Mouse (Mus musculus): ENCODE data around the gene Rasgrp2. TPM values are rescaled to one million over a fixed set of nuclear protein-coding genes. Genes with fewer than 3 reads are reported as not detected.

Rasgrp2 gene
- polyA plus RNA-seq, 1 experiment from 2014 or later, result 47.8 TPM

DNA sequence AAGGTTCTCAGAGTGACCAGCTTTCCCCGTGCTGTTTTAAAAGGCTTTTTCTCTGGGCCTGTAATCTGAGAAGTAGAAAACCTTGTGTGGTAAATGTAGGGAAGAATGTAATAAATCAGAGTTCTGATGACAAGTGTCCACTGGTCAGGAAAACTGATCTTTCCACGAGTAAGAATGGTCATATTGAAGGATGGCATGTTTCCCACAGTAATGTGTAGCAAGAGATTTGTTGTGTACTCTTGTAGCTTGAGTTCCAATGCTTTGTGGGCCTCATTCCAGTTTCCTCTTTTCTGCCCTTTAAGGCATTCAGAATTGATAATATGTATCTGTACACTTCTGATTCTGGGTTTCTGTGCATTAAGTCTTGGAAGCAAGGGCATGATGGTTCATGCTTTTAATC lies 34.3 kb upstream of the Rasgrp2 start:
- no peaks in the 10 kb centered on the region for H3K27me3 ChIP-seq (ENCODE audit: control insufficient read depth, insufficient read depth, low read length)
- peaks cover 48% of the 10 kb centered on the region for H3K36me3 ChIP-seq (ENCODE audit: control insufficient read depth, insufficient read depth, low read length)
- no peak overlapping the region for H3K27ac ChIP-seq (ENCODE audit: low read length)
- peak overlapping the region; percentile 88 for H3K4me2 ChIP-seq (replicated peaks; ENCODE audit: low read depth, low read length)
- no peak for ATAC-seq (ENCODE audit: insufficient number of reproducible peaks, insufficient read depth, low FRiP score, low read depth)
- H3K9me3 ChIP-seq (ENCODE audit: control insufficient read depth, low read depth, low read length), result no peaks in the 10 kb centered on the region
- H3K9ac ChIP-seq (replicated peaks; ENCODE audit: low read depth, low read length), result peak overlapping the region; percentile 96
- peaks cover 19% of the 10 kb centered on the region for H3K4me1 ChIP-seq (ENCODE audit: control insufficient read depth, insufficient read depth, low read length)
- H3K4me3 ChIP-seq (ENCODE audit: low read depth, low read length), result peak overlapping the region; percentile 84
- 2% methylated on average over 2 of the region's 2 CpGs for WGBS

DNA sequence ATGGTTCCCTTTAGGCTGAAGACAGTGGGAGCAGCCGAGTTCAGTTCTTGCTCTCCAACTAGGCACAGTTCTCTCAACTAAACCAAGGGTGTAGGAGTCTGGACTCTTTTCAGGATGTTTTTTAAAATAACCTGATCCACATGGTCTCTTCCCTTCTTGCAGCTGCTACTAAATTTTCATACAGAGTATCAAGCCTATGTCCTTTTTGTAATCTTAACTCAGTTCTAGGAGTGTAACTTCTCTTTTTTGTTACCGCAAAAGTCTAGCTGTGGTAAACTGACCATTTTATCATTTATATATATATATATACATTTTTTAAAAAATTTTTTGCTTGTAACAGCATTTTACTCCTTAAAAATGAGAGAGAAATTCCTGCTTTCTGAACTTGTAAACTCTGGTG lies 29.0 kb upstream of the Rasgrp2 start:
- 83% methylated on average over 2 of the region's 2 CpGs for WGBS
- no peak for ATAC-seq (ENCODE audit: insufficient number of reproducible peaks, insufficient read depth, low FRiP score, low read depth)
- no peak overlapping the region for H3K4me2 ChIP-seq (replicated peaks; ENCODE audit: low read depth, low read length)
- H3K9ac ChIP-seq (replicated peaks; ENCODE audit: low read depth, low read length), result no peak overlapping the region
- H3K36me3 ChIP-seq (ENCODE audit: control insufficient read depth, insufficient read depth, low read length), result peaks cover 96% of the 10 kb centered on the region
- H3K4me3 ChIP-seq (ENCODE audit: low read depth, low read length), result no peak overlapping the region
- no peaks in the 10 kb centered on the region for H3K27me3 ChIP-seq (ENCODE audit: control insufficient read depth, insufficient read depth, low read length)
- H3K27ac ChIP-seq (ENCODE audit: low read length), result no peak overlapping the region
- H3K4me1 ChIP-seq (ENCODE audit: control insufficient read depth, insufficient read depth, low read length), result peaks cover 9% of the 10 kb centered on the region
- H3K9me3 ChIP-seq (ENCODE audit: control insufficient read depth, low read depth, low read length), result no peaks in the 10 kb centered on the region

DNA sequence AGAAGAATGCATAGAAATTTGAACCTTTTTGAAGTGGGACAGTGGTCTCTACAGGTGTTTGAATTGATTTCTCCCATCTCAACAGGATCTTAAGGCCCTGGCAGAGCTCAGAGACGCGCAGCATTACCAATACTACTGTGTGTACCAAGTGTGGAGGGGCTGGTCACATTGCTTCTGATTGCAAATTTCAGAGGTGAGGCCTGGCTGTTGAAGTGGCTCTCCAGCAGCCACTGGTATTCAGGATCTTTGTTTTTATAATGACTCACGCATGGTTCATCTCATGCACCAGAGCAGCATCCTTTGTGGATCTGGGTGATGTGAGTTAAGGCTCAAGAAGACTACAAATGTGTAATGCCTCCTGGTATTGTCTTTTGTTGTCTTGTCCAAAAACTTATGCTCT lies 26.7 kb upstream of the Rasgrp2 start:
- no peaks in the 10 kb centered on the region for H3K27me3 ChIP-seq (ENCODE audit: control insufficient read depth, insufficient read depth, low read length)
- WGBS, result 93% methylated on average over 3 of the region's 3 CpGs
- H3K36me3 ChIP-seq (ENCODE audit: control insufficient read depth, insufficient read depth, low read length), result peaks cover 97% of the 10 kb centered on the region
- H3K9me3 ChIP-seq (ENCODE audit: control insufficient read depth, low read depth, low read length), result no peaks in the 10 kb centered on the region
- no peak overlapping the region for H3K4me3 ChIP-seq (ENCODE audit: low read depth, low read length)
- no peak overlapping the region for H3K9ac ChIP-seq (replicated peaks; ENCODE audit: low read depth, low read length)
- no peak overlapping the region for H3K4me2 ChIP-seq (replicated peaks; ENCODE audit: low read depth, low read length)
- no peak for ATAC-seq (ENCODE audit: insufficient number of reproducible peaks, insufficient read depth, low FRiP score, low read depth)
- no peak overlapping the region for H3K27ac ChIP-seq (ENCODE audit: low read length)
- H3K4me1 ChIP-seq (ENCODE audit: control insufficient read depth, insufficient read depth, low read length), result peaks cover 1% of the 10 kb centered on the region; the same call in 1 of the 2 replicates

DNA sequence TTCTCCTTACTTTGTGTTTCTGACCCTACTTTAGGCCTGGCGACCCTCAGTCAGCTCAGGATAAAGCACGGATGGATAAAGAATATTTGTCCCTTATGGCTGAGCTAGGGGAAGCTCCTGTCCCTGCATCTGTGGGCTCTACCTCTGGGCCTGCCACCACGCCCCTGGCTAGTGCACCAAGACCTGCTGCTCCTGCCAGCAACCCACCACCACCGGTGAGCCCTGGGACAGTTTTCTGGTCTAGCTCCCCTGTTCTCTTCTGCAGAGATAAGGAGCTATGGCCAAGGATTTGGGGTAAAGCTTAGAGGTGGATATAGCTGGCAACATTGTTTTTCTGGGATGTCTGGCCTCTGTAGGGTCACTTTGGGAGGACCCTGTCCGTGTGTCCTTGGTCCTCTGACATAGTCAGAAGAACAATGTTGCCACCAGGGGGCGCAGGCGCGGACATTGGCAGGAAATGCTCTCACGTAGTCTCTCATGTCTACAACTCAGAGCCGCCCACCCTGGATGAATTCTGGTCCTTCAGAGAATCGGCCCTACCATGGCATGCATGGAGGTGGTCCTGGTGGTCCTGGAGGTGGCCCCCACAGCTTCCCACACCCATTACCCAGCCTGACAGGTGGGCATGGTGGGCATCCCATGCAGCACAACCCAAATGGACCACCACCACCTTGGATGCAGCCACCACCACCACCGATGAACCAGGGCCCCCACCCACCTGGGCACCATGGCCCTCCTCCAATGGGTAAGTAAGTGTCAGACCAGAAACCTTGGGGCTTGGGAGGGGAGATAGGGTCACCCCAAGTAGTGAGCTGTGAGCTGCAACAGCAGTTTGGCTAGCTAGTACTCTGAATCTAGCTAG lies 25.4 kb upstream of the Rasgrp2 start:
- no peak for ATAC-seq (ENCODE audit: insufficient number of reproducible peaks, insufficient read depth, low FRiP score, low read depth)

GRCm38 (mm10) chr19:6374571-6374970 lies 24.6 kb upstream of the Rasgrp2 start:
- Histone ChIP-seq H3K27ac (ENCODE audit: low read length) (no peak overlapping the region), H3K4me3 (ENCODE audit: low read depth, low read length) (no peak overlapping the region), H3K36me3 (ENCODE audit: control insufficient read depth, insufficient read depth, low read length) (peaks cover 91% of the 10 kb centered on the region), H3K9ac (replicated peaks; ENCODE audit: low read depth, low read length) (no peak overlapping the region), H3K4me1 (ENCODE audit: control insufficient read depth, insufficient read depth, low read length) (no peaks in the 10 kb centered on the region), H3K4me2 (replicated peaks; ENCODE audit: low read depth, low read length) (no peak overlapping the region), H3K9me3 (ENCODE audit: control insufficient read depth, low read depth, low read length) (no peaks in the 10 kb centered on the region), H3K27me3 (ENCODE audit: control insufficient read depth, insufficient read depth, low read length) (no peaks in the 10 kb centered on the region)
- no peak for ATAC-seq (ENCODE audit: insufficient number of reproducible peaks, insufficient read depth, low FRiP score, low read depth)
- 97% methylated on average over 10 of the region's 10 CpGs for WGBS

More for the DNA sequence above, 25.4 kb upstream of the Rasgrp2 start:
- Histone ChIP-seq H3K27ac (ENCODE audit: low read length) (no peak overlapping the region), H3K4me3 (ENCODE audit: low read depth, low read length) (no peak overlapping the region), H3K9me3 (ENCODE audit: control insufficient read depth, low read depth, low read length) (no peaks in the 10 kb centered on the region), H3K27me3 (ENCODE audit: control insufficient read depth, insufficient read depth, low read length) (no peaks in the 10 kb centered on the region), H3K4me1 (ENCODE audit: control insufficient read depth, insufficient read depth, low read length) (no peaks in the 10 kb centered on the region), H3K4me2 (replicated peaks; ENCODE audit: low read depth, low read length) (no peak overlapping the region), H3K9ac (replicated peaks; ENCODE audit: low read depth, low read length) (no peak overlapping the region), H3K36me3 (ENCODE audit: control insufficient read depth, insufficient read depth, low read length) (peaks cover 96% of the 10 kb centered on the region)
- WGBS, result 67% methylated on average over 12 of the region's 12 CpGs

GRCm38 (mm10) chr19:6375423-6376254 lies 23.5 kb upstream of the Rasgrp2 start:
- Histone ChIP-seq H3K9me3 (ENCODE audit: control insufficient read depth, low read depth, low read length) (no peaks in the 10 kb centered on the region), H3K4me3 (ENCODE audit: low read depth, low read length) (no peak overlapping the region)
- ATAC-seq (ENCODE audit: insufficient number of reproducible peaks, insufficient read depth, low FRiP score, low read depth), result no peak

GRCm38 (mm10) chr19:6376255-6376564 lies 22.9 kb upstream of the Rasgrp2 start:
- WGBS, result 75% methylated on average over 14 of the region's 14 CpGs
- no peaks in the 10 kb centered on the region for H3K27me3 ChIP-seq (ENCODE audit: control insufficient read depth, insufficient read depth, low read length)
- no peak overlapping the region for H3K27ac ChIP-seq (ENCODE audit: low read length)
- peaks cover 74% of the 10 kb centered on the region for H3K36me3 ChIP-seq (ENCODE audit: control insufficient read depth, insufficient read depth, low read length)
- H3K9ac ChIP-seq (replicated peaks; ENCODE audit: low read depth, low read length), result no peak overlapping the region
- no peak overlapping the region for H3K4me3 ChIP-seq (ENCODE audit: low read depth, low read length)
- no peak for ATAC-seq (ENCODE audit: insufficient number of reproducible peaks, insufficient read depth, low FRiP score, low read depth)
- H3K9me3 ChIP-seq (ENCODE audit: control insufficient read depth, low read depth, low read length), result no peaks in the 10 kb centered on the region
- H3K4me1 ChIP-seq (ENCODE audit: control insufficient read depth, insufficient read depth, low read length), result no peaks in the 10 kb centered on the region
- H3K4me2 ChIP-seq (replicated peaks; ENCODE audit: low read depth, low read length), result no peak overlapping the region

More at GRCm38 (mm10) chr19:6375423-6376254, 23.5 kb upstream of the Rasgrp2 start:
- Histone ChIP-seq H3K27ac (ENCODE audit: low read length) (no peak overlapping the region), H3K4me2 (replicated peaks; ENCODE audit: low read depth, low read length) (no peak overlapping the region), H3K4me1 (ENCODE audit: control insufficient read depth, insufficient read depth, low read length) (no peaks in the 10 kb centered on the region), H3K9ac (replicated peaks; ENCODE audit: low read depth, low read length) (no peak overlapping the region), H3K36me3 (ENCODE audit: control insufficient read depth, insufficient read depth, low read length) (peaks cover 80% of the 10 kb centered on the region), H3K27me3 (ENCODE audit: control insufficient read depth, insufficient read depth, low read length) (no peaks in the 10 kb centered on the region)
- WGBS, result 93% methylated on average over 32 of the region's 42 CpGs

DNA sequence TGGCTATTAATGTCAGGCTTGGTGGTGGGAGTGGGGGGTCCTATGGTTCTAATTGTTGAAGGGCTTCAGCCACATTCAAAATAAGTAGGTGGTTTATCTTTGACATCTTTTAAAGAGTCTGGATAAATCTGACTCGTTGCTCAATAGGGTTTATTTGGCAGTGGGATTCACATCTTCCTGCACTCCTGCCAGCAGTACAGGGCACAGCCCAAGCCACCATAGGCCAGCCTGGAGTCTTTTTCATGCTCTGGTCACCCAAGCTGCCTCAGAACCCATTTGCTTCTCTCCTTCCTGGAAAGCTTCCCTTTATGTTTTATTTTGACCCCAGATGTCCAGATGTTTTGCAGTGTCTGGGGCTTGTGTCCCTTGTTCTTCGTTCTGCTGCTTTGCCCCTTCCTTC lies 22.5 kb upstream of the Rasgrp2 start:
- no peaks in the 10 kb centered on the region for H3K27me3 ChIP-seq (ENCODE audit: control insufficient read depth, insufficient read depth, low read length)
- H3K27ac ChIP-seq (ENCODE audit: low read length), result no peak overlapping the region
- no peaks in the 10 kb centered on the region for H3K9me3 ChIP-seq (ENCODE audit: control insufficient read depth, low read depth, low read length)
- peaks cover 70% of the 10 kb centered on the region for H3K36me3 ChIP-seq (ENCODE audit: control insufficient read depth, insufficient read depth, low read length)
- H3K4me1 ChIP-seq (ENCODE audit: control insufficient read depth, insufficient read depth, low read length), result no peaks in the 10 kb centered on the region
- WGBS, result 83% methylated on average over 2 of the region's 2 CpGs
- no peak for ATAC-seq (ENCODE audit: insufficient number of reproducible peaks, insufficient read depth, low FRiP score, low read depth)
- H3K9ac ChIP-seq (replicated peaks; ENCODE audit: low read depth, low read length), result no peak overlapping the region
- H3K4me2 ChIP-seq (replicated peaks; ENCODE audit: low read depth, low read length), result no peak overlapping the region
- H3K4me3 ChIP-seq (ENCODE audit: low read depth, low read length), result no peak overlapping the region
